Mouse (Mus musculus): ENCODE data around the gene Pigm. TPM values are rescaled to one million over a fixed set of nuclear protein-coding genes. Genes with fewer than 3 reads are reported as not detected.

The Pigm gene
- polyA plus RNA-seq, 1 experiment from 2014 or later = 1.8 TPM

DNA sequence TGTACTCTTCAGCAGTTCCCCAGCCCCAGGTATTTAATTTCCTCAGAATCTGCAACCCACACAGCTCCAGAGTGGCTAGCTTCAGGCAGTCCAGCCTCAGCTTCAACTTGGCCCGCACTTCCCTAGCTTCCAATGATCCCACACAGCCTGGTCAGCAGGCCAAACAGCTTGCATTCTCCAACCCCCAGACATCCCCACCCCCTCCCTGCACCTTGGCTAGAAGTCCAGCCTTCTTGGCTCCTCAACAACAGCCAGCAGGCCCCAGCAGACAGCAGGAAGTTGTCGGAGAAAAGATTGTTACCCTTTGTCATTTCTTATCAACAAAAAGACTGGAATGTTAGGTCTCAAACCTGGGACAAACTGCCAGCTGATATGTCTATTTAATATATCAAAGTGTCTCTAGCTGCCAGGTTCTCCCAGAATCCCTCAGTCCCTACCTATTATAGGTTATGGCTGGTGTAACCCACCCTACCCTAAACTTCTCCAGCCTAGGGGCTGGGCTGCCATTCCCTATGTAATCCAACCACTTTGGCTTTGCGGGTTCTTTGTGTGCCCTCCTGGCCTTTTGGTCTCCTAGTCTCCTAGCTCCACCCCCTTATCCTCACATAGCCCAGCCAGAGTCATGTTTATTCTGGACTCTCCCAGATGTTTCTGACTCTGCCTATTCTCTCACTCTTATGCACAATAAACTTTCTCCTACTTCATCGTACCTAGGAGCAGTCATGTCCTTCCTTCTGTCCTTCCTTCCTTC is 55.7 kb downstream of the Pigm start:
- H3K27ac ChIP-seq (ENCODE audit: low read length) = no peak overlapping the region

DNA sequence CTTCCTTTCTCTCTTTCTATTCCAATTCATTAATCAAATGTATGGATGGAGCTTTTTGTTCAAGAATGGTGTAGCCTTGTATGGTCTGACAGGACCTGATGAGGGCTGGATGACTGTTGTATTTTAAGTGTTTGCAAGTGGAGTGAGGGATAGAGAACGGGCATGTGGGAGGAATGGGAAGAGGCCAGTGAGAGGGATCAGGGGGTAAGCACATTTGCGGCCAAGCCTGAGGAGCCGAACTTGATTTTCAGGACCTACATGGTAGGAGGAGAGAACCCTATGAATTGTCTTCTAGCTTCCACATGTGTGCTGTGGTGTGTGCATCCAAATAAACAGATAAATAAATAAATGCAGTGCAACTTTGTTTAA is 56.2 kb downstream of the Pigm start:
- Histone ChIP-seq H3K9ac (ENCODE audit: low read depth, low read length) (no peak overlapping the region), H3K27ac (ENCODE audit: low read length) (no peak overlapping the region), H3K36me3 (ENCODE audit: control insufficient read depth, insufficient read depth) (no peaks in the 10 kb centered on the region), H3K9me3 (replicated peaks; ENCODE audit: control insufficient read depth, low read length) (no peaks in the 10 kb centered on the region), H3K4me2 (ENCODE audit: low read depth, low read length) (no peak overlapping the region), H3K4me3 (ENCODE audit: low read depth, low read length) (no peak overlapping the region), H3K4me1 (ENCODE audit: control insufficient read depth, low read depth, low read length) (no peaks in the 10 kb centered on the region), H3K27me3 (ENCODE audit: control insufficient read depth, insufficient read depth, low read depth, low read length) (no peaks in the 10 kb centered on the region)
- no peak for ATAC-seq (ENCODE audit: low read depth)
- 67% methylated on average over 3 of the region's 3 CpGs for WGBS (ENCODE audit: insufficient replicate concordance)

More for the DNA sequence above, 55.7 kb downstream of the Pigm start:
- Histone ChIP-seq H3K4me1 (ENCODE audit: control insufficient read depth, low read depth, low read length) (no peaks in the 10 kb centered on the region), H3K36me3 (ENCODE audit: control insufficient read depth, insufficient read depth) (no peaks in the 10 kb centered on the region), H3K4me2 (ENCODE audit: low read depth, low read length) (no peak overlapping the region), H3K9me3 (replicated peaks; ENCODE audit: control insufficient read depth, low read length) (no peaks in the 10 kb centered on the region), H3K27me3 (ENCODE audit: control insufficient read depth, insufficient read depth, low read depth, low read length) (no peaks in the 10 kb centered on the region), H3K9ac (ENCODE audit: low read depth, low read length) (no peak overlapping the region), H3K4me3 (ENCODE audit: low read depth, low read length) (no peak overlapping the region)
- 23% methylated on average over 4 of the region's 4 CpGs for WGBS (ENCODE audit: insufficient replicate concordance)
- peak; percentile 24; the same call in 1 of the 2 replicates for ATAC-seq (ENCODE audit: low read depth)

DNA sequence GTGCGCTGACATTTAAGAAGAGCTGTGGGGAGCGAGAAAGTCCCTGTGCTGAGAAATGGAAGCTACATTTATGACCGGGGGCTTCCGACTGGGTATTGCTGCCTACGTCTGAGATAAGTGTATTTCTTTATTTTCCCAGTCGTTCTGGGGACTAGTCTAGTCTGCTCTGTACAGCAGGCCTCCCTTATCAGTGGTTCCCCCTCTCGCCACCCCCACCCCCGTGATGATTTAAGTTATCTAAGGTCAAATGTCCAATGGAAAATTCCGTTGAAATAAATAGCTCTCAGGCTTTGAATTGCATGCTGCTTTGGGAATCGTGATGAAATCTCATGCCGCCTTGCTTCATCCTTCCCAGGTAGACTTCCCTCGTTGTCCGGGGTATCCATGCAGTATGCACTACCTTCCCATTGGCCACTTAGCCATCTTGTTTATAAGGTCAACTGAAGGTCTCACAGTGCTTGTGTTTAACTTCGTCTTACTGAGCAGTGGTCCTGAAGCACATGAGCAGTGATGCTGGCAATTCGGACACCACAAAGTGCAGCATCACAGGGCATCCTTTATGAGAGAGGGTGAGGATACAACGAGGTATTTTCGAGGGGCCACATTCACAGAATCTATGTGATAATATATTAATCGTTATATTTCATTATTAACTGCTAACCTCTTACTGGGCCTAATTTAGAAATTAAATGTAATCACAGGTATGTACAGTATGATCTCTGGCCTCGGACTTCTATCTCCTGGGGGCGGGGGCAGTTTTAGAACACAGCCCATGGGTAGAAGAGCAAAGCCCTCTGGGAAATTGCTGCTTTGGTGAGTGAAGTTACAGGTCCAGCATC is 56.9 kb downstream of the Pigm start:
- WGBS (ENCODE audit: insufficient replicate concordance) = 54% methylated on average over 20 of the region's 20 CpGs
- H3K27ac ChIP-seq (ENCODE audit: low read length) = no peak overlapping the region

More for the DNA sequence above, 56.9 kb downstream of the Pigm start:
- no peaks in the 10 kb centered on the region for H3K36me3 ChIP-seq (ENCODE audit: control insufficient read depth, insufficient read depth)
- no peaks in the 10 kb centered on the region for H3K27me3 ChIP-seq (ENCODE audit: control insufficient read depth, insufficient read depth, low read depth, low read length)
- no peaks in the 10 kb centered on the region for H3K9me3 ChIP-seq (replicated peaks; ENCODE audit: control insufficient read depth, low read length)
- no peak overlapping the region for H3K4me2 ChIP-seq (ENCODE audit: low read depth, low read length)
- no peaks in the 10 kb centered on the region for H3K4me1 ChIP-seq (ENCODE audit: control insufficient read depth, low read depth, low read length)
- H3K4me3 ChIP-seq (ENCODE audit: low read depth, low read length) = no peak overlapping the region
- ATAC-seq (ENCODE audit: low read depth) = no peak
- H3K9ac ChIP-seq (ENCODE audit: low read depth, low read length) = no peak overlapping the region

Other genes with a start within 250 kb of the Pigm start
- gene Pex19, start 249.8 kb upstream of the Pigm start, polyA plus RNA-seq (2015; fragmentation: Nextera tagmentation; extraction: Ambion mirVana) = 42.4 and 43.9 TPM in 2 replicates
- gene Dcaf8, start 228.5 kb upstream of the Pigm start, polyA plus RNA-seq (2015; fragmentation: Nextera tagmentation; extraction: Ambion mirVana) = 61.2 and 61.3 TPM in 2 replicates
- 20.6 and 21.5 TPM in 2 replicates for gene Pea15a, start 169.7 kb upstream of the Pigm start, polyA plus RNA-seq (2015; fragmentation: Nextera tagmentation; extraction: Ambion mirVana)
- gene Casq1, start 156.7 kb upstream of the Pigm start, polyA plus RNA-seq (2015; fragmentation: Nextera tagmentation; extraction: Ambion mirVana) = 2.6 and 7.5 TPM in 2 replicates
- not detected in 2 replicates for gene Atp1a4, start 118.1 kb upstream of the Pigm start, polyA plus RNA-seq (2015; fragmentation: Nextera tagmentation; extraction: Ambion mirVana)
- gene Igsf8, start 114.9 kb upstream of the Pigm start, polyA plus RNA-seq (2015; fragmentation: Nextera tagmentation; extraction: Ambion mirVana) = 16.8 and 20.6 TPM in 2 replicates
- 0.20 and 0.52 TPM in 2 replicates for gene Atp1a2, start 78.5 kb upstream of the Pigm start, polyA plus RNA-seq (2015; fragmentation: Nextera tagmentation; extraction: Ambion mirVana)
- 0.04 and 0.09 TPM in 2 replicates for gene Kcnj9, start 47.2 kb upstream of the Pigm start, polyA plus RNA-seq (2015; fragmentation: Nextera tagmentation; extraction: Ambion mirVana)
- 0.07 and 0.09 TPM in 2 replicates for gene Kcnj10, start 35.3 kb upstream of the Pigm start, polyA plus RNA-seq (2015; fragmentation: Nextera tagmentation; extraction: Ambion mirVana)
- 1.0 and 1.1 TPM in 2 replicates for gene Slamf9, start 98.8 kb downstream of the Pigm start, polyA plus RNA-seq (2015; fragmentation: Nextera tagmentation; extraction: Ambion mirVana)
- 0.81 and 2.5 TPM in 2 replicates for gene Igsf9, start 105.2 kb downstream of the Pigm start, polyA plus RNA-seq (2015; fragmentation: Nextera tagmentation; extraction: Ambion mirVana)
- gene Tagln2, start 123.5 kb downstream of the Pigm start, polyA plus RNA-seq (2015; fragmentation: Nextera tagmentation; extraction: Ambion mirVana) = 112 and 113 TPM in 2 replicates
- gene Cfap45, start 144.3 kb downstream of the Pigm start, polyA plus RNA-seq (2015; fragmentation: Nextera tagmentation; extraction: Ambion mirVana) = 0.21 and 0.40 TPM in 2 replicates
- gene Vsig8, start 179.4 kb downstream of the Pigm start, polyA plus RNA-seq (2015; fragmentation: Nextera tagmentation; extraction: Ambion mirVana) = 0.05 TPM in 1 of 2 replicates, not detected in the other
- gene Slamf8, start 214.0 kb downstream of the Pigm start, polyA plus RNA-seq (2015; fragmentation: Nextera tagmentation; extraction: Ambion mirVana) = 0.11 and 0.15 TPM in 2 replicates
- 0.17 TPM in 1 of 2 replicates, not detected in the other for gene Fcrl6, start 226.0 kb downstream of the Pigm start, polyA plus RNA-seq (2015; fragmentation: Nextera tagmentation; extraction: Ambion mirVana)

All from liver, embryonic 16.5 days (tissue).